Mouse (Mus musculus) neutrophil, adult 5-6 weeks (primary cell): Measurements from ENCODE around the gene Usmg5. TPM values are rescaled to one million over a fixed set of nuclear protein-coding genes. Genes with fewer than 3 reads are reported as not detected.

Source experiments
- ATAC-seq: fragments of 151-379, 151-347 bp; 2 replicates; pipeline ENCODE4 v1.8.0; 2017; ENCODE audit warnings: mild to moderate bottlenecking, moderate TSS enrichment; ENCODE audit not compliant: insufficient number of reproducible peaks, poor library complexity, low FRiP score, severe bottlenecking; ENCODE audit errors: extremely low read depth
- total RNA-seq: library from RNA; stranded (forward); fragments of 200-1000 nt; gene quantifications from 2 replicates; pipeline ENCODE4 v1.2.3, GENCODE M21; 2017

Gene Usmg5
- total RNA-seq, 1 experiment from 2014 or later = 125 TPM

DNA sequence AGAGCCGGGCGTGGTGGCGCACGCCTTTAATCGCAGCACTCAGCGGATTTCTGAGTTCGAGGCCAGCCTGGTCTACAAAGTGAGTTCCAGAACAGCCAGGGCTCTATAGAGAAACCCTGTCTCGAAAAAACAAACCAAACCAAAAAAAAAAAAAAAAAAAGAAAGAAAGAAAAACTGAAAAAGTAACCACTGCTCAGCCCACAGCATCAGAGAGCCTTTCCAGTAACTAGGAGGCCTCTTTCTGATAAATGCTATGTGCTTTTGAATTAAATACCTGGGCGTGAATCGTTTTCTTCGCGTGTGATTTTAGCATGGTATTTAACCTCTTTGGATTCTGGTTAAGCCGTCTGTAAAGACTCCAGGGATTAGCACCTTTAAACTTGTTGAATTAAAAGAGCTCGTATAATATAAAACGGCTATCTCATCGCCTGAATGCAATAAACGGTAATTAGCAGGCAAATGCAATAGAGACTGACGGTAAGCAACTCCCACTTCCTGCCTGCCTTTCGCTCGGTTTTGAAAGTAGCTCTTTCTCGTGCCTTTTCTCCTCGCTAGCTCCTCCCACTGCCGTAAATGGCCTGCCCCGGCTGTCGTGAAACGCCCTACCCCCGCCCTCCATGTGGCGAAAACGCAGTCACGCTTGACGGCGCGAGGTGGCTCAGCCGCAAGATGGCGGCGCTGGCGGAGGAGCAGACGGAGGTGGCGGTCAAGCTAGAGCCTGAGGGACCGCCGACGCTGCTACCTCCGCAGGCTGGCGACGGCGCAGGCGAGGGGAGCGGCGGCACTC, 23.2 kb downstream of the Usmg5 start, which contains the start of gene Taf5:
Gene Taf5 (plus strand): TSS at position 651 of the 787 bp plus-strand sequence.
- ATAC-seq = peak; percentile 92

DNA sequence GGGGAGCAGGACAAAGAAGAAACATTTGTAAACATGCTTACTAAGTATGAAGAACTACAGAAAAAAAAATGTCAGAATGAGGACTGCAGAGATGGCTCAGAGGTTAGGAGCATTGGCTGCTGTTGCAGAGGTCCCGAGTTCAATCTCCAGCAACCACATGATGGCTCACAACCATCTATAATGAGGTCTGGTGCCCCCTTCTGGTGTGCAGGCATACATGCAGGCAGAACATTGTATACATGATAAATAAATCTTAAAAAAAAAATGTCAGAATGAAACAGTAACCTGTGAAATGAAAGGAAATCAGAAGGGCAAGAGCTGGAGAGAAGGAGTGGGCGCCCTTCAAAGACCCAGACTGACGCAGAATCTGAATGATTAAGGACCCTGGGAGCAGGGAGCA, 24.6 kb downstream of the Usmg5 start:
- ATAC-seq = no peak

DNA sequence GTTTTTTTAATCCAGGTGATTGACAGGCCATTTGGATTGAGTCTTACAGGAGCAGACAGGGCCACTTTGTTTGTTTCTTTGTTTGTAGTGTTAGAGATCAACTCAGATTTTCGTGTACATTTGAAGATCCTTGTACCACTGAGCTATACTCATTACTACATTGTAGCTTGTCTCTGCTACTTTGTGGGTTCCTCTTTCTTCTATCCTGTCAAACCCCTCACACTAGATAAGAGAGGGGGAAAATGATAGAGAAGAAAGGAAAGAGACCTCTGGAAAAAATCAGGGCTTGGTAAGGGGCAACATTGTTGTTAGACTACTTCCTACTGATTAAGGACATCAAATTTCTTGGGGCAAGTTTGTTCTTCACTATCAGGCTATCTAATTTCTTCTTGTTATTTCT, 32.8 kb downstream of the Usmg5 start:
- no peak for ATAC-seq

GRCm38 (mm10) chr19:47053471-47053870, 37.0 kb downstream of the Usmg5 start:
- ATAC-seq = no peak

- ATAC-seq = no peak
These were observed 37.5 kb downstream of the Usmg5 start for GRCm38 (mm10) chr19:47052927-47053326.

DNA sequence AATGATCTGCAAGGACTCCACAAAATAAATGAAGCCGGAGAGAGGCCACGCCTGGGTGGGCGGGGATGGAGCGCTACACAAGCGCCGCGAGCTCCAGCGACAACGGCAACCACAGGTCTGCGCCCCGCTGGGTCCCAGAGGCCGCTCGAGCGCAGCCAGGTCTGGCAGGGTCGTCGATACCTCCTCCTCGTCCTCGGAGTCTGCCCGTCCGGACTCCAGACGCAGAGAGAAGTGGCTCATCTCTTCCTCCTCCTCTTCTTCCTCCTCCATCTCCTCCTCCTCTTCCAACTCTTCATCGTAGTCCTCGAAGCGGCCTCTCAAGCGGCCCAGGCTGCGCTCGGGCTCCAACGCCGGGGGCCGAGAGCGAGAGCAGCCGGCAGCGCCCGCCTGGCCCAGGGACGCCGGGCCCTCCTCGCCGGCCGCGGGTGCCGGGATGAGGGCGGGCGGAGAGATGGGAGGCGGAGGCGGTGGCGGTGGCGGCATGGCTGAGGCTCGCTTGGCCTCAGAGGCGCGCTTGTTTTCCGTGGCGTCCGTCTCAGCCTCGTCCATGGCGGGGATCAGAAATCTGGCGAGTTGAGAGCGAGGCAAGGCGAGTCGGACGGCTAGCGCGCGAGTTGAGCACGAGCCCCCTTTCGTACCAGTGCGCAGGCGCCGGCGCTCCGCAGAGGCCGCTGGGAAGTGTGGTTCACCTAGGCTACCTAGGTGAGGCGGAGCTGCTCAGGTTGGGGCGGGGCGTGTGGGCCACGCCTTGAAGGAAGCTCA, 40.0 kb downstream of the Usmg5 start, which contains the start of gene Pcgf6:
Gene Pcgf6 (minus strand): TSS at position 636 of the 762 bp plus-strand sequence.
- peak; percentile 88 for ATAC-seq

DNA sequence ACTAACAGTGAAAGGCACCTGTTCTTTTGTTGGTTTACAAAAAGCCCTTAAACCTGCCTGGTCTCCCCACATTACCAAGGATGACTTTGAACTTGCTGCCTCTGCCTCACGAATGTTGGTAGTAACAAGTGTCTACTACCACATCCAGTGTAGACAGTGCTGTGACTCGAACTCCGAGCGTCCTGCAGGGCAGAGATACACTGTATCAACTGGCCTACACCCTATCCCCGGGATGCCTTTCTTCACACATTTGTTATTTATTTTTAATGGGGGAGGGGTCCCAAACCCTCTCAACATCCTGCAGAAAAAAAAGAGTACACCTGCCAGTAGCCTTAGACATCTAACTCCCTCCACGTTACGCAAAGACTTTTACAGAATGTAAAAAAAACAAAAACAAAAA, 40.6 kb downstream of the Usmg5 start:
- no peak for ATAC-seq

- ATAC-seq = no peak
These were observed 41.4 kb downstream of the Usmg5 start for GRCm38 (mm10) chr19:47049061-47049460.

GRCm38 (mm10) chr19:47047236-47047833, 43.1 kb downstream of the Usmg5 start:
- ATAC-seq = no peak

- ATAC-seq = no peak
These were observed 44.1 kb downstream of the Usmg5 start for GRCm38 (mm10) chr19:47046343-47046742.

- no peak for ATAC-seq
These were observed 46.8 kb downstream of the Usmg5 start for GRCm38 (mm10) chr19:47043608-47044007.

GRCm38 (mm10) chr19:47040720-47041473, 49.5 kb downstream of the Usmg5 start:
- no peak for ATAC-seq

DNA sequence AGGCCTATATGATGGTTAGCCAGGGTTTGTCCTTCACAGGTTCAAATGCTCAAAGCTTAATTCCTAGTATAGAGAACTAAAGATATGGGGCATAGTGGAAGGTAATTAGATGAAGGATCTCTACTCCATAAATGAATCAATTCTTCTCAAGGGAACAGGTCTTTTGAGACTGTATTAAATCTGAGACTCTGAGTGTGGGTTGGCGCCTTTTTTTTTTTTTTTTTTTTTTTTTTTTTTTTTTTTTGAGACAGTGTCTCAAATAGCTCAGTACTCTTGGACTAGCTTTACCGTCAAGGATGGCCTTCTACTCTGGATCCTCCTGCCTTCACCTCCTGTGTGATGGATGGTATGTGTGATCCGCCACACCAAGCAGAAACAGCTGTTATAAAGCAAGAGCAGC, 53.9 kb downstream of the Usmg5 start:
- no peak for ATAC-seq

DNA sequence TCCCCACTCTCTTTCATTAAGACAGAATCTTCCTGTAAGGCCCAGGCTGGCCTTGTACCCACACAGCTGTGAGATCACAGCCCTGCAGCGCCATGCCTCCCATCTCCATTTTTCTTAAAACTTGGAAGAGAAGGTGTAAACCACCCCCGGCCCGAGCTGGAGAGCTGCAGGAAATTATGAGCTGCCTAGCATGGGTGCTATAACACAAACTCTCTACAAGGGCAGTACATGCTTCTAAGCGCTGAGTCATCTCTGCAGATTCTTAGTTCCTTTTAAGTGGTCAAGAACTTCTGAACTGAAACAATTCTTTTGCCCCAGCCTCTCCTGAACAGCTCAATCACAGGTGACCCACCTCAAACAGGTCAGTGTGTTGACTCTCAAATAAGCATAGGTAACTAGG, 55.5 kb downstream of the Usmg5 start:
- no peak for ATAC-seq

Other genes starting within 250 kb of the Usmg5 start
- 0.23 TPM in 1 of 2 replicates, not detected in the other for gene Ina, start 75.9 kb downstream of the Usmg5 start, total RNA-seq
- 79.9 and 87.5 TPM in 2 replicates for gene Nt5c2, start 75.5 kb downstream of the Usmg5 start, total RNA-seq
- gene Pcgf6, start 39.7 kb downstream of the Usmg5 start, total RNA-seq = 12.4 and 14.4 TPM in 2 replicates
- gene Taf5, start 22.9 kb downstream of the Usmg5 start, total RNA-seq = 18.2 and 18.4 TPM in 2 replicates
- gene Pdcd11, start 121 bp upstream of the Usmg5 start, total RNA-seq = 19.6 and 23.2 TPM in 2 replicates
- gene Calhm2, start 47.6 kb upstream of the Usmg5 start, total RNA-seq = 46.8 and 51.0 TPM in 2 replicates
- not detected in 2 replicates for gene Calhm1, start 53.6 kb upstream of the Usmg5 start, total RNA-seq
- gene Calhm3, start 67.1 kb upstream of the Usmg5 start, total RNA-seq = not detected in 2 replicates
- gene Neurl1a, start 88.2 kb upstream of the Usmg5 start, total RNA-seq = 0.12 TPM in 2 replicates